Mouse (Mus musculus) stomach, postnatal 0 days (tissue): ENCODE measurements at regions not wholly inside any gene's neighbourhood (a gene's known extent, or its start where the extent isn't known, plus 50 kb on each side); places are given as distances from the start of the nearest gene placed in this dataset.
A peak's percentile ranks its signal among the peaks of the same experiment; 100 is the strongest.

ENCODE experiments used
- ATAC-seq: fragments of 200-750 bp; cut with Nextera tagmentation; 2 replicates; pipeline ENCODE4 v1.8.0; 2017; ENCODE audit not compliant: low FRiP score, low TSS enrichment
- DNase-seq: peaks from one replicate; pipeline ENCODE4 v3.0.0-alpha.2; 2016; ENCODE audit warnings: low spot score
- H3K27ac ChIP-seq: fragments of 300-500 bp; sonication (generic); replicated peaks from 2 replicates; pipeline ENCODE4 v1.5.1; 2014; ENCODE audit warnings: mild to moderate bottlenecking, control low read depth
- H3K27me3 ChIP-seq: fragments of 300-500 bp; sonication (generic); 2 replicates; pipeline ENCODE4 v1.6.1; 2014; ENCODE audit warnings: low read length; ENCODE audit not compliant: control insufficient read depth, insufficient read depth
- H3K36me3 ChIP-seq: fragments of 300-500 bp; sonication (generic); 2 replicates; pipeline ENCODE4 v1.6.1; 2014; ENCODE audit warnings: low read length, mixed read lengths; ENCODE audit not compliant: control insufficient read depth, insufficient read depth
- H3K4me1 ChIP-seq: fragments of 300-500 bp; sonication (generic); replicated peaks from 2 replicates; pipeline ENCODE4 v1.6.1; 2014; ENCODE audit warnings: antibody characterized with exemption; ENCODE audit not compliant: control insufficient read depth, insufficient read depth
- H3K4me2 ChIP-seq: fragments of 300-500 bp; sonication (generic); replicated peaks from 2 replicates; pipeline ENCODE4 v1.6.1; 2014; ENCODE audit warnings: low read depth, mild to moderate bottlenecking, control low read depth, moderate library complexity
- H3K4me3 ChIP-seq: fragments of 300-500 bp; sonication (generic); 2 replicates; pipeline ENCODE4 v1.5.1; 2014; ENCODE audit warnings: low read depth, low read length, control low read depth
- H3K9ac ChIP-seq: fragments of 300-500 bp; sonication (generic); 2 replicates; pipeline ENCODE4 v1.6.1; 2014; ENCODE audit warnings: mild to moderate bottlenecking, low read length, control low read depth, mixed read lengths
- H3K9me3 ChIP-seq: fragments of 300-500 bp; sonication (generic); 2 replicates; pipeline ENCODE4 v1.6.1; 2016; ENCODE audit warnings: low read length; ENCODE audit not compliant: control insufficient read depth
- CTCF ChIP-seq: IDR thresholded peaks from 2 replicates; pipeline ENCODE4 v1.5.1; 2016; ENCODE audit warnings: antibody characterized with exemption, low read depth, mild to moderate bottlenecking, moderate library complexity
- WGBS: fragments of 180-500 bp; shearing (Covaris S2); extraction: QIAGEN DNeasy Blood & Tissue Kit; methylation state at CpG from one replicate; pipeline ENCODE4 v1.1.7; 2014; 5-methylcytosine and 5-hydroxymethylcytosine counted together

- Histone ChIP-seq H3K9me3 (no peaks in the 10 kb centered on the region), H3K4me2 (no peak overlapping the region), H3K4me1 (no peaks in the 10 kb centered on the region), H3K27ac (no peak overlapping the region), H3K9ac (no peak overlapping the region), H3K4me3 (no peak overlapping the region), H3K27me3 (no peaks in the 10 kb centered on the region), H3K36me3 (no peaks in the 10 kb centered on the region)
- peak; percentile 88 for ATAC-seq
- TF ChIP-seq CTCF = no peak
- 55% methylated on average over 1 of the region's 1 CpGs for WGBS
- no peak for DNase-seq
Observed at GRCm38 (mm10) chr8:97632980-97633379, 1744.6 kb upstream of the Got2 start.
